Mouse (Mus musculus): ENCODE measurements at regions not wholly inside any gene's neighbourhood (a gene's known extent, or its start where the extent isn't known, plus 50 kb on each side); places are given as distances from the start of the nearest gene placed in this dataset.

DNA sequence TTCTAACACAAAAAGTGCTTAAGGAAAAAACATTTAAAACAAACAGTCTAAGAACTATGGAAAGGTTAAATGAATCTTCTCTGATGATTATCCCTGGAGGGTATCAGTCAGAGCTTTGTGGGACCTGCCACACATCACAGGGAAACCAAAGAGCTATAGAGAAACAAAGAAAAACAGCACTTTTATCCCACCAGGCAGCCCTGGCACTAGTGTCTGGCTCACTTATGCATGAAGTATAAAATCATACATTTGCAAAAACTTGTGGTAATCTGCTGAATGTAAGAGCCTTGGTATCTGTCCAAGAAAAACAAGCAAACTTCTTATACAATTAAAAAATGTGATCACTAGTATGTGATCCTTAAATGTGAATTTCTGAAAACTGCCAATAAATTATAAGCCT is 972.4 kb upstream of the Ctnnd2 start:
- Histone ChIP-seq H3K9me3 (replicated peaks; ENCODE audit: control insufficient read depth, insufficient read depth, low read length, poor library complexity, severe bottlenecking) (no peaks in the 10 kb centered on the region), H3K27me3 (ENCODE audit: control insufficient read depth, insufficient read depth, low read length, poor library complexity, severe bottlenecking) (no peaks in the 10 kb centered on the region), H3K27ac (ENCODE audit: insufficient read depth, low read length) (no peak overlapping the region), H3K9ac (ENCODE audit: low read depth, poor library complexity, severe bottlenecking) (no peak overlapping the region), H3K4me1 (ENCODE audit: control insufficient read depth, insufficient read depth, low read length) (no peaks in the 10 kb centered on the region), H3K36me3 (ENCODE audit: control insufficient read depth, insufficient read depth, low read length, poor library complexity, severe bottlenecking) (no peaks in the 10 kb centered on the region), H3K4me3 (ENCODE audit: low read depth, low read length) (no peak overlapping the region)
- TF ChIP-seq CTCF (IDR thresholded peaks at IDR 0.05; ENCODE audit: low read depth, low read length) (no peak), POLR2A (IDR thresholded peaks at IDR 0.05; ENCODE audit: insufficient read depth, low read length) (no peak), EP300 (IDR thresholded peaks at IDR 0.05; ENCODE audit: insufficient read depth, low read depth, low read length) (no peak)

DNA sequence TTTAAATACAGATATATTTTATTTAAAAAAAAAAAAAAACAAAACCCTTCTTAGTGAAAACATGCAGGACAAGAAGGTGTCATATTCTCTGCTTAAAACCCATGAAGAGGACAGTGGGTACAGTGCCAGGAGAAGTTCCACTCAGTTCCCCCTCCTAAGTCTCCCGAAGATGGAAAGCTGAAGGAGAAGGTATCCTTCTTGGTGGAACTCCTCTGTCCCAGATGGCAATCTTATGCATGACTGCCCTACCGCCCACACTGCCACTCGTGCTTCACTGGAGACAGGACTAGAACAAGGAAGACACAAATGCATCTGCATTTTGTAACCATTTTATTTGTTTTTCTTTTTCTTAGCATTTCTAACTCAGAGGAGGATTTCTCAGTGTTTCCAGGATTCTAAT is 948.7 kb upstream of the Ctnnd2 start:
- no peak overlapping the region for H3K27ac ChIP-seq (ENCODE audit: insufficient read depth, low read length)
- no peaks in the 10 kb centered on the region for H3K27me3 ChIP-seq (ENCODE audit: control insufficient read depth, insufficient read depth, low read length, poor library complexity, severe bottlenecking)
- H3K9ac ChIP-seq (ENCODE audit: low read depth, poor library complexity, severe bottlenecking): no peak overlapping the region
- TF ChIP-seq EP300 (IDR thresholded peaks at IDR 0.05; ENCODE audit: insufficient read depth, low read depth, low read length) (no peak), CTCF (IDR thresholded peaks at IDR 0.05; ENCODE audit: low read depth, low read length) (no peak)
- H3K36me3 ChIP-seq (ENCODE audit: control insufficient read depth, insufficient read depth, low read length, poor library complexity, severe bottlenecking): no peaks in the 10 kb centered on the region
- H3K4me3 ChIP-seq (ENCODE audit: low read depth, low read length): no peak overlapping the region
- H3K9me3 ChIP-seq (replicated peaks; ENCODE audit: control insufficient read depth, insufficient read depth, low read length, poor library complexity, severe bottlenecking): no peaks in the 10 kb centered on the region
- no peaks in the 10 kb centered on the region for H3K4me1 ChIP-seq (ENCODE audit: control insufficient read depth, insufficient read depth, low read length)

DNA sequence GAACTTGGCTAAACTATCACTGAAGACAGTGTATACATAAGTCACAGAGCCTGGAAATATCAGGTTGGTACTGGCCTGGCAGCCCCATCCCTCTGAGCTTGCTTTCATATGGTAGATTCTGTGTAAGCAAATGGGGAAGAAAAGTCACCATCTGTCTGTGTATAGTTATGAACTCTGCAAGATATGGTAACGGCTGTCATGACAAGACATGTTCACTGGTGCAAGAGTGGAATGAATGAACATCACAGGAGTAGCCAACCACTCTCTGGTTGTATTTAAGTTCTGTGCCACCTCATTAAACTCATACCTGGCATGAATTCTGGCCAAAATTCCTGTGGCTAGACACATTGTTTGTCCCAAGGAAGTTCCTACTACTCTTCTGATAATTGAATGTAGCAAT is 945.5 kb upstream of the Ctnnd2 start:
- Histone ChIP-seq H3K27me3 (ENCODE audit: control insufficient read depth, insufficient read depth, low read length, poor library complexity, severe bottlenecking) (no peaks in the 10 kb centered on the region), H3K4me3 (ENCODE audit: low read depth, low read length) (no peak overlapping the region), H3K27ac (ENCODE audit: insufficient read depth, low read length) (no peak overlapping the region), H3K9me3 (replicated peaks; ENCODE audit: control insufficient read depth, insufficient read depth, low read length, poor library complexity, severe bottlenecking) (no peaks in the 10 kb centered on the region), H3K9ac (ENCODE audit: low read depth, poor library complexity, severe bottlenecking) (no peak overlapping the region), H3K4me1 (ENCODE audit: control insufficient read depth, insufficient read depth, low read length) (no peaks in the 10 kb centered on the region), H3K36me3 (ENCODE audit: control insufficient read depth, insufficient read depth, low read length, poor library complexity, severe bottlenecking) (no peaks in the 10 kb centered on the region)
- TF ChIP-seq CTCF (IDR thresholded peaks at IDR 0.05; ENCODE audit: low read depth, low read length) (no peak), POLR2A (IDR thresholded peaks at IDR 0.05; ENCODE audit: insufficient read depth, low read length) (no peak), EP300 (IDR thresholded peaks at IDR 0.05; ENCODE audit: insufficient read depth, low read depth, low read length) (no peak)

GRCm38 (mm10) chr15:29234635-29235034 is 937.8 kb upstream of the Ctnnd2 start:
- Histone ChIP-seq H3K4me3 (ENCODE audit: low read depth, low read length) (no peak overlapping the region), H3K27me3 (ENCODE audit: control insufficient read depth, insufficient read depth, low read length, poor library complexity, severe bottlenecking) (no peaks in the 10 kb centered on the region), H3K27ac (ENCODE audit: insufficient read depth, low read length) (no peak overlapping the region), H3K4me1 (ENCODE audit: control insufficient read depth, insufficient read depth, low read length) (no peaks in the 10 kb centered on the region), H3K36me3 (ENCODE audit: control insufficient read depth, insufficient read depth, low read length, poor library complexity, severe bottlenecking) (no peaks in the 10 kb centered on the region), H3K9me3 (replicated peaks; ENCODE audit: control insufficient read depth, insufficient read depth, low read length, poor library complexity, severe bottlenecking) (no peaks in the 10 kb centered on the region), H3K9ac (ENCODE audit: low read depth, poor library complexity, severe bottlenecking) (no peak overlapping the region)
- TF ChIP-seq CTCF (IDR thresholded peaks at IDR 0.05; ENCODE audit: low read depth, low read length) (peak; percentile 58), POLR2A (IDR thresholded peaks at IDR 0.05; ENCODE audit: insufficient read depth, low read length) (no peak)

DNA sequence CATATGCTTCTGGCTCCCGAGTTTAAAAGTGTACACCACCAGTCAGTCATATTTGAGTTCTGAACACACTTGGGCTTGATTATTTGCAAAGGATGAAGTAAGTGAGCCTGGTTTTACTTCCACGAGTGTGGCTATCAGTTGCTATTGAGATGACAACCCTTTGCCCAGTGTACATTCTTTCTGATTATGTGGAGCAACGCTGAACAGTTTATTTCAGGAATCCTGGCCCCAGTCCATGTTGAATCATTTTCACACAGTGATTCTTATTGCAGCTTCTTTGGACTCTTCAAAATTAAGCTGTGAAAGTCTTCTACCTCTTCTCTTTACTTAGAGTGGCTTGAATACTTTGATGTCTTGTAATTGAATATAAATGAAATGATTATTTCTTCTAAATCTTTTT is 917.2 kb upstream of the Ctnnd2 start:
- Histone ChIP-seq H3K27me3 (ENCODE audit: control insufficient read depth, insufficient read depth, low read length, poor library complexity, severe bottlenecking) (no peaks in the 10 kb centered on the region), H3K4me1 (ENCODE audit: control insufficient read depth, insufficient read depth, low read length) (no peaks in the 10 kb centered on the region)

DNA sequence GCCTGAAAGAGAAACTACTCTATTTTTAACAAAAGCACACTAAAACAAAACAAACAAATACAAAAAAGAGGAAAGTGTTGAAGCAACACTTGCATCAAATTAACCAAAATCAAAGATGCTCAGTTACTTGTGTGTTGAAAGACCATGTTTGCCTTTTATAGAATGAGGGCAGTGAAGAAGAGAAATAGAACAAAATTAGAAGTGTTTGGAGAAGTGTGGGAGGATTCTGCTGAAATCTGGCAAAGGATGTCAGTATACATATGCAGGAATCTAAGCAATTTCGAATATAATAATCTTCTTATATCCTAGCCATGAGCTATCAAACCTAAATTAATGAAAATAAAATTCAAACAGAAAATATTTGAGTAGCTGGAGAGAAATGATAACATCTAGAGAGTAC is 905.6 kb upstream of the Ctnnd2 start:
- Histone ChIP-seq H3K27me3 (ENCODE audit: control insufficient read depth, insufficient read depth, low read length, poor library complexity, severe bottlenecking) (no peaks in the 10 kb centered on the region), H3K4me3 (ENCODE audit: low read depth, low read length) (no peak overlapping the region), H3K27ac (ENCODE audit: insufficient read depth, low read length) (no peak overlapping the region), H3K4me1 (ENCODE audit: control insufficient read depth, insufficient read depth, low read length) (no peaks in the 10 kb centered on the region), H3K36me3 (ENCODE audit: control insufficient read depth, insufficient read depth, low read length, poor library complexity, severe bottlenecking) (no peaks in the 10 kb centered on the region), H3K9me3 (replicated peaks; ENCODE audit: control insufficient read depth, insufficient read depth, low read length, poor library complexity, severe bottlenecking) (no peaks in the 10 kb centered on the region), H3K9ac (ENCODE audit: low read depth, poor library complexity, severe bottlenecking) (no peak overlapping the region)
- TF ChIP-seq EP300 (IDR thresholded peaks at IDR 0.05; ENCODE audit: insufficient read depth, low read depth, low read length) (no peak), POLR2A (IDR thresholded peaks at IDR 0.05; ENCODE audit: insufficient read depth, low read length) (no peak), CTCF (IDR thresholded peaks at IDR 0.05; ENCODE audit: low read depth, low read length) (no peak)

More for the DNA sequence above, 917.2 kb upstream of the Ctnnd2 start:
- H3K27ac ChIP-seq (ENCODE audit: insufficient read depth, low read length): no peak overlapping the region
- no peak overlapping the region for H3K9ac ChIP-seq (ENCODE audit: low read depth, poor library complexity, severe bottlenecking)
- no peak for TF ChIP-seq POLR2A (IDR thresholded peaks at IDR 0.05; ENCODE audit: insufficient read depth, low read length)
- no peak for TF ChIP-seq EP300 (IDR thresholded peaks at IDR 0.05; ENCODE audit: insufficient read depth, low read depth, low read length)
- no peak for TF ChIP-seq CTCF (IDR thresholded peaks at IDR 0.05; ENCODE audit: low read depth, low read length)
- no peaks in the 10 kb centered on the region for H3K36me3 ChIP-seq (ENCODE audit: control insufficient read depth, insufficient read depth, low read length, poor library complexity, severe bottlenecking)
- no peaks in the 10 kb centered on the region for H3K9me3 ChIP-seq (replicated peaks; ENCODE audit: control insufficient read depth, insufficient read depth, low read length, poor library complexity, severe bottlenecking)
- no peak overlapping the region for H3K4me3 ChIP-seq (ENCODE audit: low read depth, low read length)

All from ES-Bruce4 (cell line).